Mouse (Mus musculus): Measurements from ENCODE around the gene Ghdc.

Gene Ghdc

GRCm38 (mm10) chr11:100718462-100718861 lies 52.3 kb downstream of the Ghdc start:
- DNase-seq (ENCODE audit: low spot score): no peak

GRCm38 (mm10) chr11:100716649-100717048 lies 54.1 kb downstream of the Ghdc start:
- no peak for DNase-seq (ENCODE audit: low spot score)
